Mouse (Mus musculus) MEL (cell line): ENCODE measurements around the gene Fryl. TPM values are rescaled to one million over a fixed set of nuclear protein-coding genes. Genes with fewer than 3 reads are reported as not detected.

Experiments
- DNase-seq: peaks from one replicate; pipeline ENCODE4 v3.0.0; 2011; ENCODE audit warnings: low read depth, low spot score
- H3K27ac ChIP-seq: 2 replicates; pipeline ENCODE4 v1.5.1; 2012; ENCODE audit warnings: low read depth, mild to moderate bottlenecking, control low read depth, low read length, moderate library complexity; ENCODE audit not compliant: control insufficient read depth
- H3K27me3 ChIP-seq, 2 experiments: fragments of 150-350 bp in 1 of 2; sonication (generic) in 1 of 2; 2 replicates each; pipeline ENCODE4 v1.6.1; 2012; ENCODE audit warnings: low read length in 2 of 2, mild to moderate bottlenecking in 2 of 2, improper control_type of control experiment in 1 of 2, moderate library complexity in 1 of 2; ENCODE audit not compliant: insufficient read depth in 2 of 2, control insufficient read depth in 1 of 2
- H3K36me3 ChIP-seq, 2 experiments: 2 replicates each; pipeline ENCODE4 v1.6.1; 2012 to 2014; ENCODE audit warnings: low read length in 2 of 2, improper control_type of control experiment in 1 of 2, inconsistent platforms in 1 of 2, mild to moderate bottlenecking in 1 of 2; ENCODE audit not compliant: insufficient read depth in 2 of 2, control insufficient read depth in 1 of 2
- H3K4me1 ChIP-seq, 2 experiments: fragments of 150-350 bp in 1 of 2; sonication (generic) in 1 of 2; 2 replicates each; pipeline ENCODE4 v1.6.1; 2012; ENCODE audit warnings: low read length in 2 of 2, improper control_type of control experiment in 1 of 2, mild to moderate bottlenecking in 1 of 2; ENCODE audit not compliant: insufficient read depth in 2 of 2, control insufficient read depth in 1 of 2
- H3K4me3 ChIP-seq, 2 experiments: fragments of 150-350 bp in 1 of 2; sonication (generic) in 1 of 2; 2 replicates each; pipeline ENCODE4 v1.5.1; 2012; ENCODE audit warnings: low read depth in 2 of 2, low read length in 2 of 2, mild to moderate bottlenecking in 2 of 2, moderate library complexity in 2 of 2, control low read depth in 1 of 2, improper control_type of control experiment in 1 of 2; ENCODE audit not compliant: control insufficient read depth in 1 of 2, insufficient read depth in 1 of 2
- H3K79me2 ChIP-seq: 2 replicates; pipeline ENCODE4 v1.6.1; 2012; ENCODE audit warnings: mild to moderate bottlenecking, low read length, moderate library complexity; ENCODE audit not compliant: control insufficient read depth, poor library complexity, insufficient read depth
- H3K9ac ChIP-seq: 2 replicates; pipeline ENCODE4 v1.6.1; 2012; ENCODE audit warnings: low read depth, mild to moderate bottlenecking, control low read depth, low read length, moderate library complexity; ENCODE audit not compliant: control insufficient read depth, poor library complexity, severe bottlenecking
- H3K9me3 ChIP-seq: fragments of 150-350 bp; sonication (generic); replicated peaks from 2 replicates; pipeline ENCODE4 v1.6.1; 2012; ENCODE audit warnings: mild to moderate bottlenecking, low read length, improper control_type of control experiment, moderate library complexity; ENCODE audit not compliant: insufficient read depth
- CHD1 ChIP-seq: IDR thresholded peaks from 2 replicates; pipeline ENCODE4 v1.6.1; 2012; ENCODE audit warnings: low read depth, mild to moderate bottlenecking, inconsistent platforms, low read length, improper control_type of control experiment
- ELF1 ChIP-seq: IDR thresholded peaks from 2 replicates; pipeline ENCODE4 v1.6.1; 2014; ENCODE audit warnings: low read depth, mild to moderate bottlenecking, inconsistent platforms, low read length, improper control_type of control experiment, moderate library complexity
- GABPA ChIP-seq: IDR thresholded peaks from 2 replicates; pipeline ENCODE4 v1.6.1; 2012; ENCODE audit warnings: low read depth, mild to moderate bottlenecking, inconsistent platforms, low read length, improper control_type of control experiment, moderate library complexity
- MAFK ChIP-seq: IDR thresholded peaks from 2 replicates; pipeline ENCODE4 v1.6.1; 2011; ENCODE audit warnings: low read depth, mild to moderate bottlenecking, low read length, improper control_type of control experiment, borderline replicate concordance
- MAX ChIP-seq: IDR thresholded peaks from 2 replicates; pipeline ENCODE4 v1.6.1; 2011; ENCODE audit warnings: low read length, improper control_type of control experiment
- MAZ ChIP-seq: IDR thresholded peaks from 2 replicates; pipeline ENCODE4 v1.6.1; 2012; ENCODE audit warnings: low read depth, mild to moderate bottlenecking, inconsistent platforms, low read length, improper control_type of control experiment
- MYC ChIP-seq: IDR thresholded peaks from 2 replicates; pipeline ENCODE4 v1.6.1; 2011; ENCODE audit warnings: low read depth, mild to moderate bottlenecking, low read length, improper control_type of control experiment, moderate library complexity
- NRF1 ChIP-seq: IDR thresholded peaks from 2 replicates; pipeline ENCODE4 v1.6.1; 2014; ENCODE audit warnings: low read depth, mild to moderate bottlenecking, inconsistent platforms, low read length, improper control_type of control experiment, moderate library complexity; ENCODE audit not compliant: poor library complexity, insufficient read depth, severe bottlenecking
- POLR2A ChIP-seq, 2 experiments: IDR thresholded peaks; 2 replicates each; pipeline ENCODE4 v1.6.1; 2011 to 2012; ENCODE audit warnings: low read length in 2 of 2, mild to moderate bottlenecking in 2 of 2, control low read depth in 1 of 2, improper control_type of control experiment in 1 of 2, low read depth in 1 of 2, moderate library complexity in 1 of 2; ENCODE audit not compliant: control insufficient read depth in 1 of 2, insufficient read depth in 1 of 2, poor library complexity in 1 of 2
- POLR2AphosphoS2 ChIP-seq: IDR thresholded peaks from 2 replicates; pipeline ENCODE4 v1.6.1; 2011; ENCODE audit warnings: low read length, improper control_type of control experiment
- RAD21 ChIP-seq: IDR thresholded peaks from 2 replicates; pipeline ENCODE4 v1.6.1; 2011; ENCODE audit warnings: mild to moderate bottlenecking, low read depth, low read length, improper control_type of control experiment
- RCOR1 ChIP-seq: IDR thresholded peaks from 2 replicates; pipeline ENCODE4 v1.6.1; 2012; ENCODE audit warnings: low read depth, mild to moderate bottlenecking, inconsistent platforms, low read length, improper control_type of control experiment
- TAL1 ChIP-seq: IDR thresholded peaks from 2 replicates; pipeline ENCODE4 v1.6.1; 2012; ENCODE audit warnings: mild to moderate bottlenecking, inconsistent platforms, low read length, moderate library complexity, mixed read lengths
- TCF12 ChIP-seq: IDR thresholded peaks from 2 replicates; pipeline ENCODE4 v1.6.1; 2014; ENCODE audit warnings: low read depth, mild to moderate bottlenecking, inconsistent platforms, low read length, improper control_type of control experiment, moderate library complexity
- UBTF ChIP-seq: IDR thresholded peaks from 2 replicates; pipeline ENCODE4 v1.6.1; 2012; ENCODE audit warnings: low read depth, mild to moderate bottlenecking, inconsistent platforms, low read length, improper control_type of control experiment, moderate library complexity, borderline replicate concordance; ENCODE audit not compliant: insufficient read depth
- USF2 ChIP-seq, 2 experiments: IDR thresholded peaks; 2 replicates each; pipeline ENCODE4 v1.6.1; 2011 to 2012; ENCODE audit warnings: improper control_type of control experiment in 2 of 2, low read length in 2 of 2, borderline replicate concordance in 1 of 2, inconsistent platforms in 1 of 2, low read depth in 1 of 2, mild to moderate bottlenecking in 1 of 2; ENCODE audit not compliant: insufficient read depth in 1 of 2
- ZNF384 ChIP-seq: IDR thresholded peaks from 2 replicates; pipeline ENCODE4 v1.6.1; 2012; ENCODE audit warnings: low read depth, mild to moderate bottlenecking, inconsistent platforms, low read length, improper control_type of control experiment
- polyA plus RNA-seq, 2 experiments: library from polyadenylated mRNA; stranded (reverse) in 1 of 2; unstranded in 1 of 2; fragments of >175 nt in 1 of 2; fragments of >200 nt in 1 of 2; gene quantifications; 2 replicates each; pipeline versions ENCODE4 v1.2.1 to v1.2.4; 2012; ENCODE audit warnings: low replicate concordance in 2 of 2, low read depth in 1 of 2; ENCODE audit not compliant: insufficient read length in 2 of 2, insufficient read depth in 1 of 2, missing spikeins in 1 of 2
- total RNA-seq: library from RNA; depleted of rRNA; stranded (reverse); fragments of 300-350 nt; gene quantifications from 2 replicates; pipeline ENCODE4 v1.2.3, GENCODE M21; 2012

Gene Fryl
- total and polyA plus RNA-seq, 3 experiments, result 18.8 to 188 (median 39.7) TPM

- Histone ChIP-seq H3K4me1 (peaks cover 32 to 48% of the 10 kb centered on the region in 2 experiments), H3K79me2 (peaks cover 19% of the 10 kb centered on the region)
Observed at GRCm38 (mm10) chr5:73230171-73230570, 26.2 kb downstream of the Fryl start.

GRCm38 (mm10) chr5:73229467-73229866, 27.0 kb downstream of the Fryl start:
- no peaks in the 10 kb centered on the region for H3K27me3 ChIP-seq
- no peak overlapping the region for H3K4me3 ChIP-seq
- H3K36me3 ChIP-seq, result peaks cover 0 to 44% of the 10 kb centered on the region in 2 experiments; a peak in 3 of 4 replicates
- no peak for DNase-seq
- no peaks in the 10 kb centered on the region for H3K9me3 ChIP-seq
- H3K79me2 ChIP-seq, result peaks cover 15% of the 10 kb centered on the region
- peaks cover 32 to 48% of the 10 kb centered on the region in 2 experiments for H3K4me1 ChIP-seq
- no peak overlapping the region for H3K9ac ChIP-seq
- H3K27ac ChIP-seq, result no peak overlapping the region
- TF ChIP-seq NRF1 (no peak), ZNF384 (peak; percentile 35; the same call in 1 of the 2 replicates), USF2 (IDR thresholded peaks at IDR 0.05; ENCODE audit: borderline replicate concordance in 1 of 2, insufficient read depth in 1 of 2, low read depth in 1 of 2, low read length in 2 of 2) (no peak), GABPA (no peak)

More at GRCm38 (mm10) chr5:73230171-73230570, 26.2 kb downstream of the Fryl start:
- Histone ChIP-seq H3K9me3 (no peaks in the 10 kb centered on the region), H3K27me3 (no peaks in the 10 kb centered on the region), H3K9ac (no peak overlapping the region), H3K27ac (no peak overlapping the region), H3K4me3 (no peak overlapping the region), H3K36me3 (peaks cover 0 to 44% of the 10 kb centered on the region in 2 experiments; a peak in 3 of 4 replicates)
- TF ChIP-seq MAFK (no peak), MYC (no peak), RAD21 (no peak), UBTF (no peak), POLR2AphosphoS2 (no peak), CHD1 (no peak), USF2 (IDR thresholded peaks at IDR 0.05; ENCODE audit: borderline replicate concordance in 1 of 2, insufficient read depth in 1 of 2, low read depth in 1 of 2, low read length in 2 of 2) (no peak), POLR2A (IDR thresholded peaks at IDR 0.05; ENCODE audit: control insufficient read depth in 1 of 2, insufficient read depth in 1 of 2, low read depth in 1 of 2, low read length in 2 of 2, poor library complexity in 1 of 2) (no peak), ELF1 (no peak), TCF12 (no peak), RCOR1 (no peak), MAX (no peak), TAL1 (no peak), MAZ (no peak)
- no peak for DNase-seq
